13 mouse cellular contexts compared by ENCODE assay signal in the genomic region with DNA sequence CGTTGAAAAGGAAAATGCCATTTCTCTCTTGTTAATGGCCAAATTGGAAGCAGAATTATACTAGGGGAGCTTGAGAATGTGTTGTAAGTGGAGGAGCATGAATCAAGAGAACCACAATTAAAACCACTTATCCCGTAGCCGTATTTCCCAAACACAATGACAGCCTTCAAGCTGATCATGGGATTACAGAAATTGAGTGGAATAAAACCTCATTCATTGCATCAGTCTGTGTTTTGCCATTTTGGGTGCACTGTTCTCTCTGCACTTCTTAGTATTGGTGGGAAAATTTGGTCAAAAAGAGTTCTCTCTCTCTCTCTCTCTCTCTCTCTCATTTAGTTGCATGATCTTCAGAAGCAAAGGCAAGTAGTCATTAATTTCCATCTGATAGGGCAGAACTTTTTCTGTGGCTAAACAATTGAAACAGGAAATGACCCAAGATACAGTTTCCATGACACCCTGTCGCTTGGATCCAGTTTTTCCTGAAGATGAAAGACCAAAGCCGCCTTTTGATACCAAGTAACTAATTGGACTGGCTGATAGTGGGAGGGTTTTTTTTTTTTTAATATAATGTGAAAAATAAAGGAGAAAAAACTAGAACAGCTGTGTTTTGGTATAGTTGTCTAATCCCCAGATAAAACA. TPM values are rescaled to one million over a fixed set of nuclear protein-coding genes. Genes with fewer than 3 reads are reported as not detected.
DNase-seq lines count a peak whose midpoint lies in the region; ATAC-seq and TF ChIP-seq lines count a peak whose summit lies in the region.
"Had no signal": no experiment of that assay in that cellular context is flagged by ENCODE, and none has a peak within 500 bp of the region (broad histone marks: within the 10 kb centered on the region; RNA-seq: fewer than 3 reads in every experiment).

No protein-coding gene starts in this region.

- no peak for TF ChIP-seq POLR2A in thymus, adult 2 months (IDR thresholded peaks at IDR 0.05; ENCODE audit: control insufficient read depth, extremely low read depth, insufficient read depth, low read length, poor library complexity)

- 25% methylated on average over 5 of the region's 5 CpGs for WGBS in embryonic facial prominence, embryonic 14.5 days
- WGBS in midbrain, embryonic 14.5 days, result 6% methylated on average over 5 of the region's 5 CpGs
- WGBS in thymus, adult 2 months, result 75% methylated on average over 5 of the region's 5 CpGs

- peaks cover 16% of the 10 kb centered on the region for H3K4me1 ChIP-seq in embryonic facial prominence, embryonic 14.5 days (ENCODE audit: control insufficient read depth, insufficient read depth, low read length)
- H3K4me1 ChIP-seq in midbrain, embryonic 14.5 days (ENCODE audit: control insufficient read depth, insufficient read depth, low read length), result peaks cover 25% of the 10 kb centered on the region
- H3K4me1 ChIP-seq in thymus, adult 2 months (replicated peaks; ENCODE audit: control insufficient read depth, insufficient read depth, low read length), result no peaks in the 10 kb centered on the region
- H3K4me1 ChIP-seq: liver, embryonic 12.5 days had no signal

- no peaks in the 10 kb centered on the region for H3K27me3 ChIP-seq in embryonic facial prominence, embryonic 14.5 days (replicated peaks; ENCODE audit: control insufficient read depth, insufficient read depth, low read length)
- H3K27me3 ChIP-seq in midbrain, embryonic 14.5 days (ENCODE audit: control insufficient read depth, insufficient read depth, low read length), result no peaks in the 10 kb centered on the region
- no peaks in the 10 kb centered on the region for H3K27me3 ChIP-seq in thymus, adult 2 months (ENCODE audit: control insufficient read depth, insufficient read depth, low read length)
- H3K27me3 ChIP-seq: liver, embryonic 12.5 days had no signal

- no peaks in the 10 kb centered on the region for H3K9me3 ChIP-seq in embryonic facial prominence, embryonic 14.5 days (ENCODE audit: control insufficient read depth, low read length)
- no peaks in the 10 kb centered on the region for H3K9me3 ChIP-seq in midbrain, embryonic 14.5 days (ENCODE audit: control insufficient read depth, low read length)
- H3K9me3 ChIP-seq: liver, embryonic 12.5 days had no signal

- no peak for TF ChIP-seq CTCF in layer of hippocampus, adult 2 months (conservative IDR thresholded peaks at IDR 0.05)
- TF ChIP-seq CTCF in thymus, adult 2 months (IDR thresholded peaks at IDR 0.05; ENCODE audit: borderline replicate concordance, control insufficient read depth, extremely low read depth, insufficient read depth, low read length, poor library complexity), result no peak

- peak overlapping the region; percentile 24; the same call in 1 of the 2 replicates for H3K4me3 ChIP-seq in layer of hippocampus, adult 2 months
- H3K4me3 ChIP-seq in embryonic facial prominence, embryonic 14.5 days (ENCODE audit: low read depth, low read length), result no peak overlapping the region
- no peak overlapping the region for H3K4me3 ChIP-seq in midbrain, embryonic 14.5 days (replicated peaks; ENCODE audit: low read depth, low read length)
- no peak overlapping the region for H3K4me3 ChIP-seq in thymus, adult 2 months (ENCODE audit: control insufficient read depth, insufficient read depth, low read length)
- H3K4me3 ChIP-seq: liver, embryonic 12.5 days had no signal

- peak; percentile 11 for DNase-seq in heart, adult 8-10 months (ENCODE audit: low spot score)
- no peak for DNase-seq in heart, postnatal 25 days (ENCODE audit: low spot score)
- no peak for DNase-seq in layer of hippocampus, adult 2 months (ENCODE audit: low spot score in 2 of 2)
- no peak for DNase-seq in layer of hippocampus, postnatal 10 days (ENCODE audit: low spot score in 2 of 2)
- peak; percentile 35 for DNase-seq in embryonic facial prominence, embryonic 14.5 days (ENCODE audit: low spot score)
- peak; percentile 61 for DNase-seq in midbrain, embryonic 14.5 days
- no peak for DNase-seq in thymus, adult 2 months
- DNase-seq: adrenal gland, postnatal 14 days; B cell, adult 2 months; cerebellum, adult 18-20 months; thymus, postnatal 36 days had no signal

- no peak overlapping the region for H3K4me2 ChIP-seq in embryonic facial prominence, embryonic 14.5 days (ENCODE audit: low read depth, low read length)
- H3K4me2 ChIP-seq in midbrain, embryonic 14.5 days (ENCODE audit: low read length), result peak overlapping the region; percentile 31
- H3K4me2 ChIP-seq: liver, embryonic 12.5 days had no signal

- peak overlapping the region; percentile 37 for H3K27ac ChIP-seq in layer of hippocampus, adult 2 months
- H3K27ac ChIP-seq in embryonic facial prominence, embryonic 14.5 days (replicated peaks; ENCODE audit: low read depth, low read length), result no peak overlapping the region
- H3K27ac ChIP-seq in midbrain, embryonic 14.5 days (replicated peaks; ENCODE audit: low read depth, low read length), result peak overlapping the region; percentile 39
- no peak overlapping the region for H3K27ac ChIP-seq in thymus, adult 2 months (ENCODE audit: control insufficient read depth, insufficient read depth, low read length)
- H3K27ac ChIP-seq: liver, embryonic 12.5 days had no signal

- peak; percentile 53; the same call in 1 of the 2 replicates for ATAC-seq in embryonic facial prominence, embryonic 14.5 days (ENCODE audit: low read depth)
- ATAC-seq in midbrain, embryonic 14.5 days (ENCODE audit: low FRiP score, low TSS enrichment), result no peak
- ATAC-seq in monocyte, adult 5-6 weeks (replicated peaks; ENCODE audit: insufficient number of reproducible peaks, low FRiP score, low TSS enrichment, poor library complexity, severe bottlenecking), result no peak
- ATAC-seq: liver, embryonic 12.5 days had no signal

- H3K9ac ChIP-seq in embryonic facial prominence, embryonic 14.5 days (ENCODE audit: low read depth, low read length), result no peak overlapping the region
- H3K9ac ChIP-seq in midbrain, embryonic 14.5 days (replicated peaks; ENCODE audit: low read length), result no peak overlapping the region; the same call in 1 of the 2 replicates
- H3K9ac ChIP-seq: liver, embryonic 12.5 days had no signal

- H3K36me3 ChIP-seq in embryonic facial prominence, embryonic 14.5 days (ENCODE audit: control insufficient read depth, insufficient read depth, low read length), result no peaks in the 10 kb centered on the region
- no peaks in the 10 kb centered on the region for H3K36me3 ChIP-seq in midbrain, embryonic 14.5 days (ENCODE audit: control insufficient read depth, insufficient read depth, low read length)
- no peaks in the 10 kb centered on the region for H3K36me3 ChIP-seq in thymus, adult 2 months (ENCODE audit: control insufficient read depth, insufficient read depth, low read length)
- H3K36me3 ChIP-seq: liver, embryonic 12.5 days had no signal

- intact Hi-C loops in heart, postnatal 25 days (cut with DNase I), result loop anchor here (5.0 kb wide), 1 partner anchor 34 kb away; a partner anchor contains a TSS

RNA-seq across cellular contexts. Expression of a gene that starts 34.7 kb away (rescaled TPM):
- 1 to 10 TPM; 2.6 to 3.6 (median 2.9) TPM for total RNA-seq in heart, adult 8-10 months (2022)
- total RNA-seq in heart, postnatal 25 days (2021), result 1 to 10 TPM; 3.7 to 3.8 TPM
- total RNA-seq in layer of hippocampus, adult 2 months (2021), result 10 to 100 TPM; 39.5 to 42.5 TPM
- 10 to 100 TPM; 33.6 to 42.9 TPM for total RNA-seq in layer of hippocampus, postnatal 10 days (2021)
- 25.2 and 33.3 TPM in 2 replicates for polyA plus RNA-seq in embryonic facial prominence, embryonic 14.5 days (2014; fragmentation: Nextera tagmentation; extraction: Ambion mirVana)
- polyA plus RNA-seq in midbrain, embryonic 14.5 days (2014; fragmentation: Nextera tagmentation; extraction: Ambion mirVana), result 50.0 TPM in 2 replicates
- total RNA-seq in monocyte, adult 5-6 weeks (2017), result 0.19 TPM in 1 of 3 replicates, not detected in the others
- polyA plus RNA-seq in thymus, adult 2 months (2012; rRNA removed), result 13.0 and 15.9 TPM in 2 replicates

Comparison
In these comparisons a context has a peak if more than half of its experiments do, and no peak if none do; other contexts are left out.
1. DNase-seq: peak in heart, adult 8-10 months (single experiment), embryonic facial prominence, embryonic 14.5 days (single experiment) and midbrain, embryonic 14.5 days (single experiment); none in heart, postnatal 25 days (single experiment), layer of hippocampus, adult 2 months (0 of 2), layer of hippocampus, postnatal 10 days (0 of 2) and thymus, adult 2 months (single experiment).
2. H3K27ac ChIP-seq: peak in layer of hippocampus, adult 2 months (single experiment) and midbrain, embryonic 14.5 days (single experiment); none in embryonic facial prominence, embryonic 14.5 days (single experiment) and thymus, adult 2 months (single experiment).
3. RNA of a gene that starts 34.7 kb away (total RNA-seq): 33.6 to 42.9 TPM in layer of hippocampus, postnatal 10 days and 39.5 to 42.5 TPM in layer of hippocampus, adult 2 months; 3.7 to 3.8 TPM in heart, postnatal 25 days, 2.6 to 3.6 TPM in heart, adult 8-10 months and 0.19 TPM in monocyte, adult 5-6 weeks; every median in the first group is over 4 times any median in the second.